Mouse (Mus musculus): Measurements from ENCODE around the gene Uhrf1bp1.
A peak's percentile ranks its signal among the peaks of the same experiment; 100 is the strongest.
"Not testable (repeated sequence)": the region's sequence is repeated elsewhere in the genome, so short reads cannot be mapped to it uniquely, and the experiment has no call there.

Uhrf1bp1 gene

GRCm38 (mm10) chr17:27856265-27856797, at the start of gene Uhrf1bp1:
Gene Uhrf1bp1, plus strand, starts transcription at chr17:27856441.
- peak; percentile 67 for DNase-seq (ENCODE audit: low spot score)

GRCm38 (mm10) chr17:27807542-27808078, 48.6 kb upstream of the Uhrf1bp1 start:
- DNase-seq (ENCODE audit: low spot score), result no peak

GRCm38 (mm10) chr17:27810569-27811331, 45.5 kb upstream of the Uhrf1bp1 start:
- DNase-seq (ENCODE audit: low spot score), result no peak

GRCm38 (mm10) chr17:27811980-27812379, 44.3 kb upstream of the Uhrf1bp1 start:
- no peak for DNase-seq (ENCODE audit: low spot score)

GRCm38 (mm10) chr17:27814606-27815005, 41.6 kb upstream of the Uhrf1bp1 start:
- no peak for DNase-seq (ENCODE audit: low spot score)

GRCm38 (mm10) chr17:27819011-27819410, 37.2 kb upstream of the Uhrf1bp1 start:
- DNase-seq (ENCODE audit: low spot score), result no peak

GRCm38 (mm10) chr17:27819521-27819970, 36.7 kb upstream of the Uhrf1bp1 start:
- DNase-seq (ENCODE audit: low spot score), result no peak

GRCm38 (mm10) chr17:27819971-27820567, 36.2 kb upstream of the Uhrf1bp1 start:
- peak; percentile 43 for DNase-seq (ENCODE audit: low spot score)

- DNase-seq (ENCODE audit: low spot score), result peak; percentile 96
These were observed 35.5 kb upstream of the Uhrf1bp1 start, which contains the start of gene D17Wsu92e for GRCm38 (mm10) chr17:27820568-27821406. Gene D17Wsu92e, minus strand, starts transcription at chr17:27820648.

- no peak for DNase-seq (ENCODE audit: low spot score)
These were observed 34.6 kb upstream of the Uhrf1bp1 start for GRCm38 (mm10) chr17:27821407-27822338.

- no peak for DNase-seq (ENCODE audit: low spot score)
These were observed 32.9 kb upstream of the Uhrf1bp1 start for GRCm38 (mm10) chr17:27823142-27823905.

- DNase-seq (ENCODE audit: low spot score), result no peak
These were observed 31.3 kb upstream of the Uhrf1bp1 start for GRCm38 (mm10) chr17:27824941-27825340.

- no peak for DNase-seq (ENCODE audit: low spot score)
These were observed 30.7 kb upstream of the Uhrf1bp1 start for GRCm38 (mm10) chr17:27825539-27825938.

- DNase-seq (ENCODE audit: low spot score), result peak; percentile 82
These were observed 30.0 kb upstream of the Uhrf1bp1 start for GRCm38 (mm10) chr17:27825984-27826905.

GRCm38 (mm10) chr17:27826908-27827383, 29.3 kb upstream of the Uhrf1bp1 start:
- DNase-seq (ENCODE audit: low spot score), result peak; percentile 60

GRCm38 (mm10) chr17:27827511-27827910, 28.7 kb upstream of the Uhrf1bp1 start:
- no peak for DNase-seq (ENCODE audit: low spot score)

- DNase-seq (ENCODE audit: low spot score), result no peak
These were observed 25.8 kb upstream of the Uhrf1bp1 start for GRCm38 (mm10) chr17:27830411-27830810.

GRCm38 (mm10) chr17:27837850-27838249, 18.4 kb upstream of the Uhrf1bp1 start, which contains the start of gene Snrpc:
Gene Snrpc, plus strand, starts transcription at chr17:27838150.
- DNase-seq (ENCODE audit: low spot score), result not testable (repeated sequence)

Data from ovary, adult 18-20 months (tissue).